Mouse (Mus musculus) olfactory bulb, adult 2 months (tissue): ENCODE data around the gene Nsun3.

ENCODE experiments used
- CTCF ChIP-seq: fragments of 200-500 bp; IDR thresholded peaks from 2 replicates; pipeline ENCODE4 v1.5.1; 2012; ENCODE audit warnings: low read depth, mild to moderate bottlenecking, low read length, moderate library complexity; ENCODE audit not compliant: insufficient read depth
- POLR2A ChIP-seq: fragments of 200-500 bp; IDR thresholded peaks from 2 replicates; pipeline ENCODE4 v1.6.1; 2012; ENCODE audit warnings: mild to moderate bottlenecking, low read depth, low read length, moderate library complexity; ENCODE audit not compliant: insufficient read depth

DNA sequence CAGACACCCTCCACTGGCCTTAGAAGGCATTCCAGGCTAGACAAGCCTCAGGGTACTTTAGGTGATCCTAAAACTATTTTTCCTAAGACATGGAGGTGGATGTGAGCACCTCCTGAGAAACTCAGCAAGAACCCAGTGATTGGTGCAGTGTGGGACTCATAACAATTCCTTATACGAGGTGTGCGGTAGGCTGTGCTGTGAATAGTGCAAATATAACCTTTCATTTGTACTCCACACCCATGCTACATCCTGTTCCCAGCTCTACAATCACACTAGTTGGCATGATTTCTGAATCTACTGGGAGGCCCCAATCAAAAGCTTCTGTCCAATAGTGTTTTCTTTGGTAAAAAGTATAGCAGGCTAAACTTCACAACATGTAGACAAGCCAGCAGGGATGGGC lies 45.4 kb upstream of the Nsun3 start:
- no peak for TF ChIP-seq CTCF
- TF ChIP-seq POLR2A = no peak
